Mouse (Mus musculus) adipocyte (in vitro differentiated cells): Measurements from ENCODE around the gene Pprc1.

Experiments
- DNase-seq: peaks from one replicate; pipeline ENCODE4 v3.0.0-alpha.2; 2016; ENCODE audit warnings: low spot score

The Pprc1 gene

DNA sequence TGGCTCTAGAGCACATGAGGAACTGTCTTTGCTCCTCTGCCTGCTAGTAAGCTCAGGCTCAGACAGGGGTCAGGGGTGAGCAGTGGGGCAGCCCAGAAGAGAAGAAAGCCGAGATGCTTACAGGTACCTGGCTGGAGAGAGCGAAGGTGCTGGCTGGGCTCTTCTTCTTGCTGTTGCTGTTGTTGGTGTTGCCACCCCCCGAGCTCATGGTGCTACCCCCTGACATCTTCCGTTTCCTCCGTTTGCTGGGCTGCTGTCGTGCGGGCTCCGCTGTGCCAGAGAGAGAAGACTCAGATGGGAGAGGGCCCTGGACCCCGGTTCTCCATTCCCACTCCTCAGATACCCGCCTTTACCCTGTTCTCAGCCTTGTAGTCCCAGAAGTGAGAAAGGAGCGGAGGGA lies 10.8 kb upstream of the Pprc1 start:
- no peak for DNase-seq

- no peak for DNase-seq
These were observed 8.7 kb upstream of the Pprc1 start for GRCm38 (mm10) chr19:46035971-46036370.

- DNase-seq: no peak
These were observed 8.0 kb upstream of the Pprc1 start for GRCm38 (mm10) chr19:46036477-46037242.

- DNase-seq: no peak
These were observed 7.3 kb upstream of the Pprc1 start for GRCm38 (mm10) chr19:46037243-46037924.

DNA sequence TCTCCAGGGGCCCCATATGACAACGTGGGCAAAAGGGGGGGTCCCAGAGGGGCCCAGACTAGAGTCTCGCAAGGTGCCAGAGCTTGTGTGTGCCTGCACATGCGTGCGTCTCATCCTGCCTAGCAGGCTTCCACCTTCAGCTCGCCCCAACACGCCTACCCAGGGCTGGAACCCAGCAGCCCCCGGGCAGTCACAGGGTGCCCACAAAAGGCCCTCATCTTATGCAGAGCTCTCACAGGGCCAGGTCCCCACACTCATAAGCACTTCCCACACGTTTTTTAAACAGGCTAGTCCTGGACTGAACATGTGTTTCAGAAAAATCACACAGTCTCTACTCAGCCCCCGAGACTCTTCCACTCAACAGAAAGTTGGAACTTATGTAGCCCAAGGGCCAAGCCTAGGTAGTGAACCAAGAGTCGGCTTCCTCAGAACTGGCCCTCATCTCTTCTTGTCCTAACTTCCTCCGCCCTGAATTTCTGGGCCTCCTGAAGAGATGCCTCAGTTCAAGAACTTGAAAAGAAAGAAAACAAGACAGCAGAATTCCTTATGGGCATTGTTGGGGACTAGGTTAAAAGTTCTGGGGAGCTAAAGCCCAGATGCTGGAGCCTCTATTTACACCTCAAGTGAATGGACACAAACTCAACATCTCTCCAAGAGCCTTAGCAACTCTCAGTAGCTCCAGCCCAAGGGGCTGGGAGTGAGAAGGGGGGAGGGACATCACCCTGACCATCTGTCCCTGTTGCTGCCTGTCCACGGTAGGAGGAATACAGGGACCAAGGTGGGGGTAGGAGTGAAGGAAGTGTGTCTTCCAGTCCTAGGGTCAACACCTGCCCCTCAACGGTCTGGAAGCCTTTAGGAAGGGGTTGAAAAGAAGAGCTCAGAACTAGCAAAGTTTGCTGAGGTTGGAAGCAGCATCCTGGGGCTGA lies 6.5 kb upstream of the Pprc1 start:
- no peak for DNase-seq

DNA sequence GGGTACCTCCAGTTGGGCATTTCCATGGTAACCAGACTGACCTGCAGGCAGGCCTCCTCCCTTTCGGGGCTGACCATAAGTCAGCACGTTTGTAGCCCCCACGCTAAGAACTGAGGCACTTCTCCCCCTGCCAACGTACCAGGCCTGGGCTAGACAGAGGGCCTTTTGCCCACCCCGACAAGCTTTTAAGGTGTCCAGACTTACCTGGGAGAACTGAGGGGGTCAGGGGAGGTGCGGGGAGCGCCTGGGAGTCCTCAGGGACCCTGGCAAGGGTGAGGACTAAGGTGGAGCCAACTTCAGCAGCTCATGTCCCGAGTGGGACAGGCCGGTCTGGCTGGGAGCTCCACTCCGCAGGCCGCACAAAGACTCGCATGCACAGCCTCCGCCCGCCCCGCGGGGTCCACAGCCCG lies 5.8 kb upstream of the Pprc1 start:
- no peak for DNase-seq

DNA sequence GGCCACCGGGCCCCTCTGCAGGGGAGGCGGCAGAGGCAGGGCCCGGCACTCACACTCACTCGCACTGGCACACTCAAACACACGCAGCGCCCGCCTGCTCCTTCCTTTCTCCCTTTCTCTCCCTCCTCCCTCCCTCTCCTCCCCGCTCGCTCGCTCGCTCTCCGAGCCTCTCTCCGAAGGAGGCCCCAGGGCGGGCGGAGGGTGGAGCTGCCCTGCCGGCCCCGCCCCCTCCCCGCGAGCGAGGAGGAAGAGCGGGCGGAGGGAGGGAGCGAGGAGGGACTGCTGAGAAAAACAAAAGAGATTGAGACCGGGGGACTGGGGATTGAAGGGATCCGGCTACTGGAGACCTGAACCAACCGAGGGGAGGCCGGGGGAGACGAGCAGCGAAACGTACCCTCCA lies 5.2 kb upstream of the Pprc1 start:
- DNase-seq: peak; percentile 90

GRCm38 (mm10) chr19:46040149-46040902 lies 4.4 kb upstream of the Pprc1 start:
- DNase-seq: no peak

DNA sequence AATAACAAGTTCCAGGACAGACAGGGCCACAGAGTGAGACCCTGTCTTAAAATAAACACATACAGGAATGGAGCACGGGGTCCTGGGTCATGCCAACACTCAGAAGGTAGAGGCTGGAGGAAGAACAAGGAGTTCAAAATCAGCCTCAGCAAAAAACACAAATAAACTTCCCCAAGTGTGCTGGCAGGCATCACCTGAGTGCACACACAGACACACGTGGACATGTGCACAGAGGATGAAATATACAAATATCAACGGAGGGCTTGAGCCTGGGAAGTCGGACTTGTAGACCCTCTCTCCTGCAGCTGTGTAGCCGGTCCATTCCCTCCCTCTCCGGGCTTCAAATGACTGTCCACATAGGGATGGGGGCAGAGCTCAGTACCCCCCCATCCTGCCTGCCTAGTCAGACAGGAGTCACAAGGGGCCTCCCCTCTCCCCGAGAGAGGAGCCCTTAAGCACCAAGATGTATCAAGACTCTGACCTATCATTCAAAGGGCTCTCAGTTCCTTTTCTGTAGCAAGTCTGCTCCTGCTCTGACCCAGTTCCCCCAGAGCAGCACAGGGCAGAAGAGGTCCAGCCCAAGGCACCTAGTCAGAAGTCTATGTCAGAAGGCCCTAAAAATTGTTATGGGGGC lies 3.3 kb upstream of the Pprc1 start:
- DNase-seq: no peak

DNA sequence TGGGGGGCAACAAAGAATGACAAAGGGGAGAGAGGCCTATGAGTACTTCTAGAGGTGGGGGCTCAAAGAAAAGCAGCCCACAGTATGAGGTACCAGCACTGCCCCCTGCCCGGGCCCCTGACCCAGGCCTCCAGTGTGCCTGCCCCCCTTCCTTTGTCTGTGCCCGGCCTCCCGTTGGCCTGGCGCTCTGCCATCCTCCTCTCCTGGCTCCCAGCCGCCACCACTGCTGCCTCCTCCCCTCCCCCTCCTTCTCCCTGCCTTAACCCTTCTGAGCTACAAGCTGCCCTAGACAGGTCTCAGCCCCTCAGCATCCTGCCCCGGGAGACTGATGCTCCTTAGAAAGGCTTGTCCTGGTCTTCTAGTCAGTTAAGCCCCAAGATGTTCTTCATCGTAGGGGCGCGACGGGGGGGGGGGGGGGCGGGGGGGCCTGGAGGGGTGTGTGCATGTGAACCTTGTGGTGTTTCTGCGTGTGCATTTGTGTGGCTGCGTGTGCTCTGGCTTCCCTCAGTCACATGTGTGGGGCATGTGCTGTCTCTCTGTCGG lies 2.7 kb upstream of the Pprc1 start:
- DNase-seq: peak; percentile 88

DNA sequence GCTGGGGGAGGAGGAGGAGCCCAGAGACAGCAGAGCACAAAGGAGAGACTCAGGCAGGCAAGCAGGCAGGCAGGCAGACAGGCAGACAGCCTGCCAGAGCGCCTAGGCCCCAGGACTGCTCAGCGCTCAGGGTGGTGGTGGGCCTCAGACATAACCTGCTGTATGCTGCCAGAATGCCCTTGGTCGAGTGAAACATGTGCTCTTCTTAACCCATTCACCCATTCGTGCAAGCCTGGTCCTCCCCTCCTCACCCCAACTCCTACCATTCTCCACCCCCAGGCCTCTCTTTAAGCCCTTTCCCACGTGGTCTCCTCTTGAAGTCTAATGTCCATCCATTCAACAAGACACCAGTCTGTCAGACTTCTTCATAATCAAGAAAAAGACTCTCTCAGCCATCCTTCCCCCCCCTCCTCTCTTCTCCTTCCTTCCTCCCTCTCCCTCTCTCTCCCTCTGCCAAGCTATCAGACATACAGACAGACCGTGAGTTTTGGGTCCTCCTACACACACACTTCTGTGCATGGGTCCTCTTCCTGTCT lies 2.1 kb upstream of the Pprc1 start:
- peak; percentile 55 for DNase-seq

DNA sequence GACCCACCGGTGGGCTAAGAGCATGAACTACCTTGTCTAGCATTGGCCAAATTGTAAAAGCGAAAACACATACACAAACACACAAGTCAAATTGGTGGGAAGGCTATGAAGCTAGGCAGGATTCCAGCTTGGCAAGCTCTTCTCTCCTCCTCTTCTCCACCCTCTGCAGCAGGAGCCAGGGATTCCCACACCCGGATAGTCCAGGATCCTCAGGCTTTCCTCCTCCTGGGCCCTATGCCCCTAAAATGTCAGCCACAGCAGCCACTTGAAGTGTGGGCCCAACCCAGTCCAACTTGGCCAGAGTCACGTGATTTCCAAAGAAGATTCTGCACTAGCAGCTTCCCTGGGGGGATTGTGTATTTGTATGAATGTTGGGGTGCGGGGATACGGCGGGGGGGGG lies 1.3 kb upstream of the Pprc1 start:
- DNase-seq: peak; percentile 82

DNA sequence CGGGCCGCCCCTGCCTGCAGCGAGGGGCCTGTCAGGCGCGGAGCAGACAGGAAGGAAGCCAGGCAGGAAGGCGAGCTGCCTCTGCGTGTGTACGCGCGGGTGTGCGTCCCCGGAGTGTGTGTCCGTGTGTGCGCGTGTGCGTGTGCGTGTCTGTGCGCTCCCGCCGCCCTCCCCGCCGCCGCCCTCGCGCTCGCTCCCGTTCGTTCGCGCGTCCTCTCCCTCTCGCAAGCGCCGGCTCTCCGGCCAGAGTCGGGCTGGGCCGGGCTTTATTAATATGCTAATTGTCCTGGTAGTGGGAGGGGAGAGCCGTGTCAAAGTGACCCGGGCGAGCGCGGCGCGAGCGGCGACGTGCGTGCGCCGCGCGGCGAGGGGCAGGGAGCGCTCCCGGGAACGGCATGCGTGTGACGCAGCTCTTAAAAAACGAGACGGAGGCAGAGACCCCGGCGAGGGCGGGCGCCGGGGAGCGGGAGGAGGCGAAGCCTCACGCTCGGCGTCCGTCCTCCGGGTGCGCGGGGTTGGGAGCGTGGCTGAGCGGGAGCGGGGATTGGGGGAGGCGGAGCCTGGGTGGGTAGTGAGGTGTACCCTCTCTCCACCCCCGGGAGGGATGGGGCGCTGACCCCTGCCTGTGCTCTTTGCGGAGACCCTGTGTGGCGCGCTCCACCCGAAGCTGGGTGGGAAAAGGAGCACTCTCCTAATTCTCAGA lies 458 bp downstream of the Pprc1 start, which contains the start of gene Ldb1:
Gene Ldb1 (minus strand): TSS at position 222 of the 703 bp plus-strand sequence.
- DNase-seq: peak; percentile 90

- DNase-seq: peak; percentile 68
These were observed 1.1 kb downstream of the Pprc1 start for GRCm38 (mm10) chr19:46045696-46046311.

DNA sequence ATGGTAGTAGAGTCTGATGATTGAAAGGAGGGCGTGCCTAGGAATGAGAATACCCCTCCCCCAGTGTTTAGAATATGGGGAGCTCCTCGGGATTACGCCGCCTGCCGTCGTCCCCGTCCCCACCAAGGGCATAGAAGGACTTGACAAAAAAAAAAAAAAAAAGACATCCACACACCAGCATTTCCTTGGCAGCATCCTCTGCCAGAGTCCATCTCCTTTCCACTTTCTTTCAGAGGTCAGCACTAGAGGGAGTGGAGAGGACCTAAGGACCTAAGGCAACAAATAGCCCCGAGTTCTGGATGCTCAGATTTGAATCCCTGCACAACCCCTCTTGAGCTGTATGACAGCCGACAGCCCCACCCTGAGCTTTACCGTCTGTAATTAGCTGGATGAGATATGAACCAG lies 1.9 kb downstream of the Pprc1 start:
- DNase-seq: no peak

- no peak for DNase-seq
These were observed 2.7 kb downstream of the Pprc1 start for GRCm38 (mm10) chr19:46047426-46047825.

GRCm38 (mm10) chr19:46049129-46049528 lies 4.4 kb downstream of the Pprc1 start:
- no peak for DNase-seq

DNA sequence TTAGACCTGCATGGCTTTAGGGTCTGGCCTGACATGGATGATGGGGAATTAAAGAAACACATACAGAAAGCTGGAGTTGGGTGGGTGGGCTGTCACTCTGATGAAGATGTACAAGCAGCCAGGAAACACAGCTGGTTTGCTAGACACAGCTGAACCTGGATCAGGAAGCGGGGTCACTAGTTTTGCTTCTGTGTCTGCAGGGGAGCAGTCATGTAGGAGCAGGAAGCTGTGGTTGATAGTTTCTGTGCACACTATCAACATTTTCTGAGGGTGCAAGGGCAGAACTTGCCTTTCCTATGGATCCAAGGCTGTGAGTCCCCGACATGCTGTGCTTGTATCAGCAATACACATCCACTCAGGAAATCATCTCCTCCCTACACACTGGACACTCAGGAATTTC lies 5.8 kb downstream of the Pprc1 start:
- no peak for DNase-seq

- DNase-seq: no peak
These were observed 11.2 kb downstream of the Pprc1 start for GRCm38 (mm10) chr19:46055752-46056387.
